Mouse (Mus musculus): ENCODE measurements around the gene Stxbp1.
A peak's percentile ranks its signal among the peaks of the same experiment; 100 is the strongest.
"Not testable (repeated sequence)": the region's sequence is repeated elsewhere in the genome, so short reads cannot be mapped to it uniquely, and the experiment has no call there.

Gene Stxbp1

GRCm38 (mm10) chr2:32874070-32874469 lies 27.0 kb upstream of the Stxbp1 start:
- no peak for DNase-seq (ENCODE audit: low spot score)

GRCm38 (mm10) chr2:32870275-32871100 lies 23.4 kb upstream of the Stxbp1 start:
- DNase-seq (ENCODE audit: low spot score): no peak

DNA sequence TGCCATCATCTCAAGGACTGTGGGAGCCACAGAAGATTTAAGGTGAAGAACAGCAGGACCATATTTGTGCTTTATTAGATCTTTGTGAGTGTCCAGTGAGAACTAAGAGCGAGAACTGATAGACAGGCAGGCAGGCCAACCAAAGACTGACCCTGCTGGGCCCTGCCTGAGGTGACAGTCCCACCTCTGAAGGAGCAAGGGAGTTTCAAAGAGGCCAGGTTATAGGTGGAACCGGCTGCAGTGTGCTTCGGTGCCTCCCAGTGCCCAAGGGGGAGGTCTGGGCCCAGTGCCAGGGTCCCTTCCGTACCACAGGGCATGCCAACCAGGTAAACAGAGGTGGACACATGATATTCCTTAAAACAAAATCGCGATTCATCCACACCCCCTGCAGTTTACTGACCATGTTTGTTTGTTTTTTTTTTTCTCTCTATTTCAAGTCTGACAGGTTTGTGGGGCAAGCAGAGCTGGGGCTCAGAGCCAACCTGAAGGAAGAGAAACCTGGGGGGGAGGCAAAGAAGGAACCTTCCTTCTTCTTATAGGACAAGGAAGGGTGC lies 22.8 kb upstream of the Stxbp1 start:
- no peak for DNase-seq (ENCODE audit: low spot score)

GRCm38 (mm10) chr2:32867354-32867753 lies 20.3 kb upstream of the Stxbp1 start:
- DNase-seq (ENCODE audit: low spot score): no peak

GRCm38 (mm10) chr2:32864755-32865154 lies 17.7 kb upstream of the Stxbp1 start:
- DNase-seq (ENCODE audit: low spot score): no peak

DNA sequence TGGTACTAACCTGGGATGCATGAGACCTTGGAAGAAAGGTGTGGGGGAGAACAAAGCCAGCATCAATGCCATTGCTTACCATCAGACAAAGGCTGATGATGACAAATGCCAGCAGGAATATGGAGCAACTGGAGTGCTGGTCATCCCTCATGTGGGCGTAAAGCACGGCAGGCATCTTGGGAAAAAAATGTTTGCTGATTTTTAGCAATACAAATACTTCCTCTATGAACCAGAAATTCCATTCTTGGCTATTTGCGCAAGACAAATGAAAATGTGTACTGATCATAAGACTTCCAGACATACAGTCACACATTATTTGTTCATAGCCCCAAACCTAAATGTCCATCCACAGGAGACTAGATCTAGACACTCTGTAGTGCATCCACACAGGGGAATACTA lies 16.3 kb upstream of the Stxbp1 start:
- DNase-seq (ENCODE audit: low spot score): no peak

DNA sequence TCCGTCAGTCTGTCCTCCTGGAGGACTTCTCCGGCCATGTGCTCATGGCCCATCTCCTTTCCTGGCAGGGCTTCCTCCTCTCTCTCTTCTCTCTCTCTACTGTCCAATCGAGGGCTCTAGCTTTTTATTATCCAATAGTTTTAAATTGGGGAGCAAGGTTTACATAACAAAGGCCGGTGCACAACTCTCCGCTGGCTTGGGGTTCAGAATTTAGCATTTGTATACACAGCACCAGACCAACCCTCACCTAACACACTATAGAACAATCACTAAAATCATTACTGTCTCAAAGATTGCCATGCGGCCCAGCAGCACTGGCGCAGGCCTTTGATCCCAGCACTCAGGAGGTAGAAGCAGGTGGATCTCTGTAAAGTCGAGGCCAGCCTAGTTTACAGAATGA lies 13.8 kb upstream of the Stxbp1 start:
- no peak for DNase-seq (ENCODE audit: low spot score)

DNA sequence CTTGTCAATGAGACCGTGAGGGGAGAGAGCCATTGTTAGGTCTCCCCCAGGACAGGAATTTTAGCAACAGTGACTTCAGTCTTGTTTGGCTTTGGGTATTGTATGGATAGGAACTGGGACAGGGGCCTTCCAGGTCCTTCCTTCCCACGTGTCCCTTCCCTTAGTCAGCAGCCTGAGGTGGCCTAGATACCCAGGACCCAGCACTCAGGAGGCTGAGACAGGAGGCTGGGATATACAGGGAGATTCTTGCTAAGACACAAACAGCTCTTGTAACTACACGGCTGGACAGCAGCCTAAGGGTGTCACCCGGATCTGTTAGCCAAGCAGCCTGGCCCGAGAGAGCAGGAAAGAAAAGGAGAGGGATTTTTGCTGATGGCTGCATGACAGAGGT lies 12.6 kb upstream of the Stxbp1 start:
- DNase-seq (ENCODE audit: low spot score): no peak

DNA sequence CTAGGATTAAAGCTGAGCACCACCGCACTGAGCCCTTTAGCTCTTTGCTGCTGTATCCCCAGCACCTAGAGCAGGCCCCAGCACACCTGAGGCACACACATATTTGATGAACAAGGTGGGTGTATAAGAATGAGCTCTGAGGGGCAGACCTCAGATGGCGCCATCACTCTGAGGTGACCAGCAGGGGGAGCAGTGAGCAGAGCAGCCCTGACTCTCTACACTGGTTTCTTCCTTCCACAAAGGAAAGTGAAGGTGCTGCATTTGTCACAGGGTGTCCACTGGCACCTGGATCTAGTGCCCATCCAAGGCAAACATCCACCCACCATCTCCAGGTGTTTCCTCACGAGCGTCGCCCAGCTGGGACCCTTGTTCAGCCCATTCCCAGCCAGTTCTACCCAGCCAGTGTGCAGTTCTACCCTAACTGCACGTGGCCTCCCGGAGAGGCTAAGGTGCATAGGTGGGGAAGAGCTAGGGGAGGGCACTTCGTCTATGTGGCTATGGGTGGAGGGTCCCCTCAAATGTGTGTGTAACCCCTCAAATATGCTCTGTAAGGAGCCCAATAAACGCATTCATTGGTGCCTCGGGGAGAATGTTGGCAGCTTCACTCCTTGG lies 12.1 kb upstream of the Stxbp1 start:
- no peak for DNase-seq (ENCODE audit: low spot score)

DNA sequence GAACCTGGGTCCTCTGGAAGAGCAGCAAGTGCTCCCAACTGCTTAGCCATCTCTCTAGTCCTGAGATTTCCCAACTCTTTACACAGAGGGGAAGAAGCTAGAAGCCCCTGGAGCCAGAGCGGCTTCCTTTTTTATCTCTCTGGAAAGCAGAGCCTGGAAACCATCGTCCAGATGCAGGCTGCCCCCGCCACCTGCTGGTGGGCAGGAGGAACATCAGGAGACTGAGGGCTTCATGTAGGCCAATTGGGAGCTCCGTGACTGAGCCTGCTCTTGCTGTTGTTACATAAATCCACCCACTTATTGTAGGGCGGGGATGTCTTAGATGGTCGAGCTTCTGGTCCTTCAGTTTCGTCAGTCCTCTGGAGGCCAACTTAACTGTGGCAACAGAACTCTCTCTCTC lies 10.5 kb upstream of the Stxbp1 start:
- DNase-seq (ENCODE audit: low spot score): peak; percentile 71

DNA sequence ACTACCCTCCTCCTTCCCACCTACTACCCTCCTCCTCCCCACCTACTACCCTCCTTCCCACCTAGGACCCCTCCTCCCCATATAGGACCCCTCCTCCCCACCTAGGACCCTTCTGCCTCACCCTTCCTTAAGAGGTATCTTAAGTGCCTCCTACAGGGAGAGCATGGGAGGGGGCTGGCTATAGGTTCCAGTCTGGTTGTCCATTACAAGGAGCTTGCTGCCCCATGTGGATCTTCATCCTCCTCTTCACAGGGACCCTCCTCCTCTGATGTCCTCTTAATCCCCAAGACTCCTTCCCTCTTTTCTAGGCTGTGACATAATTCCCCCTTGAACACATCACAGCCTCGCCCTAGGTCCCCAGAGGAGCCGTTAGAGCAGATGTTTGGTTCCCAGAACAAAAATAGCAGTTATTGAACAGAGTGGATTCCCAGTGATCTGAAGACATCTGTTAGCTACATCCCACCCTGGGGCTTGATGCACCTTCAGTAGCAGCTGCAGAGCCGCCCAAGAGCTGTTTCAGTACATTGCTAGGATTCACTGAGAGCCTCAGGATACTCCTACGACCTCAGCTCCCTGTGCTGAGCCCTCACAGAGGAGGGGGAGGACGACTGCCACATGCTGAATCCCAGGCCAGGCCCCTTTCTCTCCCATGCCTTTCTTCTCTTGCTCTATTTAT lies 8.9 kb upstream of the Stxbp1 start:
- DNase-seq (ENCODE audit: low spot score): no peak

GRCm38 (mm10) chr2:32855046-32855785 lies 8.2 kb upstream of the Stxbp1 start:
- DNase-seq (ENCODE audit: low spot score): no peak

DNA sequence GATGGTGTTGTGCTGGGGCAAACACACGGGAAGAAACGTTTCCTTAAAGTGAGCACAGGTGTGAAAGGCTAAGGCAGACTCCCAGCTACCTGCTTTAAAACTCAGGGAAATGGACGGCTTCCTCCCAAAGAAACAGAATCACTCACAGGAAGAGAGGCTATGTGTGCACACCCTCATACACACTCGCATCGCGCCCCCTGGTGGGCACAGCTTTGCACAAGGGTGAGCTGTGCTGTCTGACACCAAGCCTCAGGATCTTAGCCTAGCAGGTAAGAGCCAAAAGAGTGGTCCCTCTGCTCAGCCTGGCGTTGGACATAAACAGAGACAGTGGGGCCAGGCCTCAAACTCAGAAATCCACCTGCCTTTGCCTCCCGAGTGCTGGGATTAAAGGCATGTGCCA lies 7.2 kb upstream of the Stxbp1 start:
- peak; percentile 63 for DNase-seq (ENCODE audit: low spot score)

DNA sequence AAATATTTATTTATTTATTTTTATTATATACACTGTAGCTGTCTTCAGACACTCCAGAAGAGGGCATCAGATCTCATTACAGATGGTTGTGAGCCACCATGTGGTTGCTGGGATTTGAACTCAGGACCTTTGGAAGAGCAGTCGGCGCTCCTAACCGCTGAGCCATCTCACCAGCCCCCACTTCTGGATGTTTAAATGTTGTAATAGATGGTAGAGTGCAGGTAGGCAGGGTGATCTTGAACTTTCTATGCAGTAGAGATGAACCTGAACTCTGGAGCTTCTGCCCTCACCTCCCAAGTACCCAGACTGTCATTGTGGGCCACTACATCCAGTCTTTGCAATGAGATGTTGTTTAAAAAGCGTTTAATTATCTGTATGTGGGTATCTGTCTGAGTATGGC lies 6.7 kb upstream of the Stxbp1 start:
- not testable (repeated sequence) for DNase-seq (ENCODE audit: low spot score)

DNA sequence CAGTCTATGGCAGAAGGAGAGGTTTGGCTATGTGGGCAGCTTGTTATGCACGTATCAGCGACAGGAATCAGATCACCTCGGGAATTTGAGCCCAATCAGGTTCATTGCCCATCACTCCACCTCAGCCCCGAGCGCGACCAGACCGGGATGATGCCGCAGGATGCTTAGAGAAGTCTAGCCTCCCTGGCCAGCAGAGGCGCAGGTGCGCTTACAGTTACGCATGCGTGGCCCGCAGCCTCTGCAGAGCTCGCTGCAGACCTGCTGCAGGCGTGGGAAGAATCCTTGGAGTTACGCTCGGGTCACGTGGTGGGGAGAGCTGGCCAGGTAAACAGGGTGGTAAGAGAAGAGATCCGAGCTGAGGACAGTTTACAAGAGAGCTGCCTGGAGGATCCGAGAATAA lies 5.1 kb upstream of the Stxbp1 start:
- no peak for DNase-seq (ENCODE audit: low spot score)

DNA sequence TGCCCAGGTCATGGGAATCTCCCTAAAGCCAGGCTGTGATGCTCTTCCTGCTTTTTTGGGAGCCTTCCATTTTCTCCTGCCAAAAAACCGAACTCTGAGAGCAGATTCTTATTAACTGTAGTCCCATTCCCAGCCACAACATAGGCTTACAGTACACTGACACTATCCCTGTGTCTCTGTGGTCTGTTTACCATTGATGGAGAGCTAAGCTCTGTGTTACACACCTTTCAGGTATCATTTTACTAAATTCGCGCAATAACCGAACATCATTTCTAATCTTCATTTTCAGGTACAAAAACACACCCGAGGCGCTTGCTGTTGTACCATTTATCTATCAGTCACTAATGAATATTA lies 400 bp upstream of the Stxbp1 start:
- no peak for DNase-seq (ENCODE audit: low spot score)

DNA sequence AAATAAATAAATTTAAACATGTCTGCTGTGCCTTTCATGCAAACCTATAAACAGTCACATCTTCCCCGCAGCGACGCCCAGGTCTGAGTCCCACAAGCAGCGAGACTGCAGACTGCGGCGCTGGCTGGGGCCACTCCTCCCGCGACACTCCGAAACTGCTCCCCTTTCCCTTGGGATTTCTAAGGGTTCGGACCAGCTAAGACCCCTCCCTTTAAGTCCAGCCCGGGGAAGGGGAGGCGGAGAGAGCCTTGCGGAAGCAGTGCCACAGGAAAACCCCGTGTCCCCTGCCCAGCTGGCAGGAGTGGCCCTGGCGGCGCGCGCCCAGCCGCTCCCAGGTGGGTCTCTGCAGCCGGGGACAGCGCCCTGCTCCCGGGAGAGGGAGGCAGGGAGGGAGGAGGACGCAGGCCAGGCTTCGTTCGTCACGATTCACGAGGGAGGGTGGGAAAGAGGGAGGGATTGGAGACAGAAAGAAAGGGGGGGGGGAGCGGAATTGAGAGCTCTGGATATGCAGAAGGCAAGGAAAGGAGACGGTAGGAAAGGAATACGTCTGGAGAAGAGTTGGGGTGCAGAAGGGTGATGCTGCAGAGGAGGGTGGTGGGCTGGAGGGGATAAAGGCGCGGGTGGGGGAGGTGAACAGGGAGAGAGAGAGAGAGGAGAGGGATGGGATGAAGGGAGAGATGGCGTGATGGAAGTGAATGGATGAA lies 792 bp downstream of the Stxbp1 start:
- DNase-seq (ENCODE audit: low spot score): no peak

GRCm38 (mm10) chr2:32845572-32846100 lies 1.4 kb downstream of the Stxbp1 start:
- no peak for DNase-seq (ENCODE audit: low spot score)

DNA sequence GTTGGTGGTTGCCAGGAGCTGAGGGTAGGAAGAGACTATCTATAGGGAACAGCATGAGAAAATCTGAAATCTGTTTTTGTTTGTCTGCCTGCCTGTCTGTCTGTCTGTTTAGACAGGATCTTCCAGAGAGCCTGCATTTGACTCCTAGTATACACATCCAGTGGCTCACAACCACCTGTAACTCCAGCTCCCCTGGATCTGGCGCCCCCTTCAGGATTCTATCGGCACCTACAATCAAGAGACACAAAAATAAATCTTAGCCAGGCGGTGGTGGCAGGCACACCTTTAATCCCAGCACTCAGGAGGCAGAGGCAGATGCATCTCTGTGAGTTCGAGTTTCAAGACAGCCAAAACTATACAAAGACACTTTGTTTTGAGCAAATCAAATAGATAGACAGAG lies 4.5 kb downstream of the Stxbp1 start:
- peak; percentile 45 for DNase-seq (ENCODE audit: low spot score)

DNA sequence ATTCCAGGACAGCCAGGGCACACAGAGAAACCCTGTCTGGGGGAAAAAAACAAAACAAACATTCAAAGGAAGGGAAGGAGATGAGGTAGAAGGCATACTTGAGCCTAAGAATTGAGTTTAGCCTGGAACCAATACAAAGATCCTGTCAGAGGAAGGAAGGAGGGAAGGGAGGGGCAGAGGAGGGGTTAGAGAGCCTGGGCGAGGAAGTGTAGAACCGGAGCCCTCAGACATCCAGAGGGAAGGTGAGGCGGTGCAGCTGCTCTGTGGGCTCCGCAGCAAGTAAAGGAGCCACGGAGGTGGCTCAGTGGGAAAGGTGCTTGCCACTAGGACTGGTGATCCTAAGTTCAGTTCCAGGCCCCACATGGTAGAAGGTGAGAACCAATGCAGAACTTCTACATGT lies 5.9 kb downstream of the Stxbp1 start:
- DNase-seq (ENCODE audit: low spot score): no peak

GRCm38 (mm10) chr2:32839261-32839660 lies 7.8 kb downstream of the Stxbp1 start:
- no peak for DNase-seq (ENCODE audit: low spot score)

All from c-Kit-positive CD71-positive TER-119-positive erythroid progenitor cells, embryonic 14.5 days (primary cell).